Mouse (Mus musculus) G1E (cell line): ENCODE measurements around the gene Mrnip.

ENCODE experiments used
- CTCF ChIP-seq: IDR thresholded peaks from 2 replicates; pipeline ENCODE4 v1.5.1; 2012; ENCODE audit warnings: low read depth, low read length, inconsistent platforms, mixed read lengths
- GATA1 ChIP-seq: IDR thresholded peaks from 2 replicates; pipeline ENCODE4 v1.6.1; 2012; ENCODE audit warnings: borderline replicate concordance, low read length, inconsistent platforms, mixed read lengths
- POLR2AphosphoS5 ChIP-seq: IDR thresholded peaks from 2 replicates; pipeline ENCODE4 v1.6.1; 2012; ENCODE audit warnings: low read depth, low read length, inconsistent platforms; ENCODE audit not compliant: insufficient replicate concordance
- TAL1 ChIP-seq: conservative IDR thresholded peaks from 2 replicates; pipeline ENCODE4 v1.6.1; 2012; ENCODE audit warnings: low read depth, low read length, inconsistent platforms, mixed read lengths

GRCm38 (mm10) chr11:50212060-50212739, 38.0 kb downstream of the Mrnip start:
- TF ChIP-seq TAL1 (no peak), CTCF (no peak), POLR2AphosphoS5 (no peak), GATA1 (no peak)
